Mouse (Mus musculus) hindbrain, embryonic 10.5 days (tissue): Measurements from ENCODE around the gene Foxc2. TPM values are rescaled to one million over a fixed set of nuclear protein-coding genes. Genes with fewer than 3 reads are reported as not detected.
A peak's percentile ranks its signal among the peaks of the same experiment; 100 is the strongest.

Experiments
- DNase-seq: peaks from one replicate; pipeline ENCODE4 v3.0.0-alpha.2; 2017; ENCODE audit warnings: low spot score
- H3K27ac ChIP-seq: fragments of 300-500 bp; sonication (generic); 2 replicates; pipeline ENCODE4 v1.5.1; 2016; ENCODE audit warnings: mild to moderate bottlenecking, moderate library complexity
- H3K27me3 ChIP-seq: fragments of 300-500 bp; sonication (generic); 2 replicates; pipeline ENCODE4 v1.6.1; 2016; ENCODE audit warnings: mild to moderate bottlenecking; ENCODE audit not compliant: poor library complexity, insufficient read depth, severe bottlenecking
- H3K36me3 ChIP-seq: fragments of 300-500 bp; sonication (generic); 2 replicates; pipeline ENCODE4 v1.6.1; 2016; ENCODE audit warnings: mild to moderate bottlenecking, moderate library complexity
- H3K4me1 ChIP-seq: fragments of 300-500 bp; sonication (generic); replicated peaks from 2 replicates; pipeline ENCODE4 v1.6.1; 2016; ENCODE audit warnings: mild to moderate bottlenecking
- H3K4me3 ChIP-seq: fragments of 300-500 bp; sonication (generic); 2 replicates; pipeline ENCODE4 v1.5.1; 2016; ENCODE audit warnings: mild to moderate bottlenecking, moderate library complexity
- H3K9me3 ChIP-seq: fragments of 300-500 bp; sonication (generic); 2 replicates; pipeline ENCODE4 v1.6.1; 2016; ENCODE audit warnings: mild to moderate bottlenecking, moderate library complexity
- WGBS: fragments of 180-500 bp; shearing (Covaris S2); methylation state at CpG from one replicate; pipeline ENCODE4 v1.1.7; 2016; 5-methylcytosine and 5-hydroxymethylcytosine counted together
- polyA plus RNA-seq: library from polyadenylated mRNA; unstranded; fragments of >200 nt; fragmentation: Nextera tagmentation; extraction: Ambion mirVana; gene quantifications from 2 replicates; pipeline ENCODE4 v1.2.1, GENCODE M21; 2016

The Foxc2 gene
- polyA plus RNA-seq, 1 experiment from 2014 or later: 13.7 TPM

- H3K4me1 ChIP-seq: peaks cover 31% of the 10 kb centered on the region
- peak; percentile 28 for DNase-seq
- 0 out of 2 replicates have a peak overlapping the region, but pooled peaks have one; percentile 1 for H3K4me3 ChIP-seq
- H3K27ac ChIP-seq: no peak overlapping the region
- H3K9me3 ChIP-seq: no peaks in the 10 kb centered on the region
- peaks cover 98% of the 10 kb centered on the region for H3K27me3 ChIP-seq
- no peaks in the 10 kb centered on the region for H3K36me3 ChIP-seq
- 3% methylated on average over 32 of the region's 32 CpGs for WGBS
These were observed 26.2 kb upstream of the Foxc2 start for GRCm38 (mm10) chr8:121089631-121090380.

- H3K9me3 ChIP-seq: no peaks in the 10 kb centered on the region
- peak; percentile 53 for DNase-seq
- no peaks in the 10 kb centered on the region for H3K36me3 ChIP-seq
- WGBS: 0% methylated on average over 1 of the region's 1 CpGs
- peaks cover 26% of the 10 kb centered on the region for H3K4me1 ChIP-seq
- H3K4me3 ChIP-seq: no peak overlapping the region
- H3K27ac ChIP-seq: no peak overlapping the region
- peaks cover 97% of the 10 kb centered on the region for H3K27me3 ChIP-seq
These were observed 25.3 kb upstream of the Foxc2 start for GRCm38 (mm10) chr8:121090716-121091115.

GRCm38 (mm10) chr8:121092141-121092540 is 23.8 kb upstream of the Foxc2 start:
- no peaks in the 10 kb centered on the region for H3K9me3 ChIP-seq
- H3K36me3 ChIP-seq: peaks cover 8% of the 10 kb centered on the region
- peak; percentile 5 for DNase-seq
- no peak overlapping the region for H3K4me3 ChIP-seq
- H3K4me1 ChIP-seq: peaks cover 26% of the 10 kb centered on the region
- no peak overlapping the region for H3K27ac ChIP-seq
- 36% methylated on average over 6 of the region's 6 CpGs for WGBS
- H3K27me3 ChIP-seq: peaks cover 83% of the 10 kb centered on the region

GRCm38 (mm10) chr8:121092627-121093026 is 23.3 kb upstream of the Foxc2 start:
- no peaks in the 10 kb centered on the region for H3K9me3 ChIP-seq
- WGBS: 6% methylated on average over 16 of the region's 16 CpGs
- H3K27ac ChIP-seq: no peak overlapping the region
- no peak overlapping the region for H3K4me3 ChIP-seq
- peak; percentile 88 for DNase-seq
- peaks cover 78% of the 10 kb centered on the region for H3K27me3 ChIP-seq
- H3K4me1 ChIP-seq: peaks cover 26% of the 10 kb centered on the region
- H3K36me3 ChIP-seq: peaks cover 13% of the 10 kb centered on the region

- 59% methylated on average over 6 of the region's 6 CpGs for WGBS
- peak; percentile 3 for DNase-seq
These were observed 22.5 kb upstream of the Foxc2 start for GRCm38 (mm10) chr8:121093496-121093895.

GRCm38 (mm10) chr8:121104049-121104818 is 11.7 kb upstream of the Foxc2 start:
- H3K36me3 ChIP-seq: peaks cover 70% of the 10 kb centered on the region
- DNase-seq: peak; percentile 86
- no peaks in the 10 kb centered on the region for H3K9me3 ChIP-seq
- H3K4me1 ChIP-seq: peaks cover 26% of the 10 kb centered on the region
- 51% methylated on average over 17 of the region's 17 CpGs for WGBS
- no peak overlapping the region for H3K4me3 ChIP-seq
- 0 out of 2 replicates have a peak, but pooled peaks cover 2% of the 10 kb centered on the region for H3K27me3 ChIP-seq
- no peak overlapping the region for H3K27ac ChIP-seq

More at GRCm38 (mm10) chr8:121093496-121093895, 22.5 kb upstream of the Foxc2 start:
- Histone ChIP-seq H3K36me3 (peaks cover 21% of the 10 kb centered on the region), H3K9me3 (no peaks in the 10 kb centered on the region), H3K27me3 (peaks cover 70% of the 10 kb centered on the region), H3K4me1 (peaks cover 26% of the 10 kb centered on the region), H3K27ac (no peak overlapping the region), H3K4me3 (no peak overlapping the region)

- peaks cover 33% of the 10 kb centered on the region for H3K36me3 ChIP-seq
- peaks cover 39% of the 10 kb centered on the region for H3K27me3 ChIP-seq
These were observed 8.0 kb upstream of the Foxc2 start, which contains the start of gene Mthfsd for GRCm38 (mm10) chr8:121107668-121108656. Mthfsd (minus strand) TSS chr8:121108392.

GRCm38 (mm10) chr8:121108657-121109056 is 7.3 kb upstream of the Foxc2 start:
- 13% methylated on average over 5 of the region's 5 CpGs for WGBS
- H3K4me3 ChIP-seq: peak overlapping the region; percentile 80
- peak overlapping the region; percentile 92 for H3K27ac ChIP-seq
- DNase-seq: peak; percentile 11
- H3K27me3 ChIP-seq: peaks cover 46% of the 10 kb centered on the region
- H3K4me1 ChIP-seq: peaks cover 30% of the 10 kb centered on the region
- H3K36me3 ChIP-seq: peaks cover 26% of the 10 kb centered on the region
- H3K9me3 ChIP-seq: no peaks in the 10 kb centered on the region

More at GRCm38 (mm10) chr8:121107668-121108656, 8.0 kb upstream of the Foxc2 start, which contains the start of gene Mthfsd:
- Histone ChIP-seq H3K27ac (peak within 1 kb of the TSS; percentile 92), H3K4me1 (peaks cover 26% of the 10 kb centered on the region), H3K9me3 (no peaks in the 10 kb centered on the region), H3K4me3 (peak within 1 kb of the TSS; percentile 80)
- peak; percentile 98 for DNase-seq
- 2% methylated on average over 75 of the region's 75 CpGs for WGBS

GRCm38 (mm10) chr8:121111145-121111907 is 4.6 kb upstream of the Foxc2 start:
- no peak for DNase-seq
- peaks cover 73% of the 10 kb centered on the region for H3K27me3 ChIP-seq
- peaks cover 37% of the 10 kb centered on the region for H3K4me1 ChIP-seq
- H3K9me3 ChIP-seq: no peaks in the 10 kb centered on the region
- whole genome bisulfite sequencing: 53% methylated on average over 7 of the region's 7 CpGs
- H3K4me3 ChIP-seq: no peak overlapping the region
- peaks cover 3% of the 10 kb centered on the region; the same call in 1 of the 2 replicates for H3K36me3 ChIP-seq
- no peak overlapping the region for H3K27ac ChIP-seq

- H3K4me3 ChIP-seq: no peak overlapping the region
- 2% methylated on average over 21 of the region's 21 CpGs for WGBS
- no peak overlapping the region for H3K27ac ChIP-seq
- H3K4me1 ChIP-seq: peaks cover 36% of the 10 kb centered on the region
- peak; percentile 95 for DNase-seq
- peaks cover 92% of the 10 kb centered on the region for H3K27me3 ChIP-seq
- no peaks in the 10 kb centered on the region for H3K36me3 ChIP-seq
- H3K9me3 ChIP-seq: no peaks in the 10 kb centered on the region
These were observed 2.7 kb upstream of the Foxc2 start for GRCm38 (mm10) chr8:121113261-121113660.

GRCm38 (mm10) chr8:121115136-121115535 is 835 bp upstream of the Foxc2 start:
- peak overlapping the region; percentile 20; the same call in 1 of the 2 replicates for H3K4me3 ChIP-seq
- peaks cover 100% of the 10 kb centered on the region for H3K27me3 ChIP-seq
- no peaks in the 10 kb centered on the region for H3K36me3 ChIP-seq
- peaks cover 28% of the 10 kb centered on the region for H3K4me1 ChIP-seq
- no peak for DNase-seq
- no peaks in the 10 kb centered on the region for H3K9me3 ChIP-seq
- 1% methylated on average over 25 of the region's 25 CpGs for WGBS
- no peak overlapping the region; the same call in 1 of the 2 replicates for H3K27ac ChIP-seq
